Mouse (Mus musculus): ENCODE results near the gene Bmyc. TPM values are rescaled to one million over a fixed set of nuclear protein-coding genes. Genes with fewer than 3 reads are reported as not detected.

Bmyc gene
- 15.5 TPM for polyA plus RNA-seq (2014; fragmentation: Illumina TruSeq; extraction: RNeasy Lipid Tissue Mini Kit (QIAGEN cat#74804); ENCODE audit: low read depth, low replicate concordance)

GRCm38 (mm10) chr2:25706643-25707481 is at the start of gene Bmyc:
TSS of gene Bmyc (plus strand) at chr2:25706739.

GRCm38 (mm10) chr2:25657652-25658051 is 48.9 kb upstream of the Bmyc start, which contains the start of gene Lcn5:
TSS of gene Lcn5 (plus strand) at chr2:25657952.

GRCm38 (mm10) chr2:25676486-25676885 is 30.1 kb upstream of the Bmyc start, which contains the start of gene Lcn6:
TSS of gene Lcn6 (plus strand) at chr2:25676786.

GRCm38 (mm10) chr2:25682426-25682825 is 24.1 kb upstream of the Bmyc start, which contains the start of gene Lcn10:
TSS of gene Lcn10 (plus strand) at chr2:25682726.

GRCm38 (mm10) chr2:25699743-25700142 is 6.8 kb upstream of the Bmyc start, which contains the start of gene Obp2a:
TSS of gene Obp2a (plus strand) at chr2:25700043.

GRCm38 (mm10) chr2:25736709-25737108 is 30.2 kb downstream of the Bmyc start, which contains the start of gene Obp2b:
TSS of gene Obp2b (plus strand) at chr2:25737009.

Other genes with a start within 250 kb of the Bmyc start
- gene Clic3, start 249.9 kb upstream of the Bmyc start, polyA plus RNA-seq (2014; fragmentation: Illumina TruSeq; extraction: RNeasy Lipid Tissue Mini Kit (QIAGEN cat#74804); ENCODE audit: low read depth, low replicate concordance), result not detected
- gene Paxx, start 245.6 kb upstream of the Bmyc start, polyA plus RNA-seq (2014; fragmentation: Illumina TruSeq; extraction: RNeasy Lipid Tissue Mini Kit (QIAGEN cat#74804); ENCODE audit: low read depth, low replicate concordance), result 1.5 TPM
- gene Ptgds, start 236.7 kb upstream of the Bmyc start, polyA plus RNA-seq (2014; fragmentation: Illumina TruSeq; extraction: RNeasy Lipid Tissue Mini Kit (QIAGEN cat#74804); ENCODE audit: low read depth, low replicate concordance), result not detected
- not detected for gene Lcn12, start 212.8 kb upstream of the Bmyc start, polyA plus RNA-seq (2014; fragmentation: Illumina TruSeq; extraction: RNeasy Lipid Tissue Mini Kit (QIAGEN cat#74804); ENCODE audit: low read depth, low replicate concordance)
- 1.3 TPM for gene Fbxw5, start 206.0 kb upstream of the Bmyc start, polyA plus RNA-seq (2014; fragmentation: Illumina TruSeq; extraction: RNeasy Lipid Tissue Mini Kit (QIAGEN cat#74804); ENCODE audit: low read depth, low replicate concordance)
- not detected for gene C8g, start 205.0 kb upstream of the Bmyc start, polyA plus RNA-seq (2014; fragmentation: Illumina TruSeq; extraction: RNeasy Lipid Tissue Mini Kit (QIAGEN cat#74804); ENCODE audit: low read depth, low replicate concordance)
- 1.6 TPM for gene Traf2, start 159.8 kb upstream of the Bmyc start, polyA plus RNA-seq (2014; fragmentation: Illumina TruSeq; extraction: RNeasy Lipid Tissue Mini Kit (QIAGEN cat#74804); ENCODE audit: low read depth, low replicate concordance)
- 3.3 TPM for gene Edf1, start 148.9 kb upstream of the Bmyc start, polyA plus RNA-seq (2014; fragmentation: Illumina TruSeq; extraction: RNeasy Lipid Tissue Mini Kit (QIAGEN cat#74804); ENCODE audit: low read depth, low replicate concordance)
- gene Mamdc4, start 131.9 kb upstream of the Bmyc start, polyA plus RNA-seq (2014; fragmentation: Illumina TruSeq; extraction: RNeasy Lipid Tissue Mini Kit (QIAGEN cat#74804); ENCODE audit: low read depth, low replicate concordance), result 1.6 TPM
- not detected for gene Phpt1, start 131.5 kb upstream of the Bmyc start, polyA plus RNA-seq (2014; fragmentation: Illumina TruSeq; extraction: RNeasy Lipid Tissue Mini Kit (QIAGEN cat#74804); ENCODE audit: low read depth, low replicate concordance)
- not detected for gene Ajm1, start 125.0 kb upstream of the Bmyc start, polyA plus RNA-seq (2014; fragmentation: Illumina TruSeq; extraction: RNeasy Lipid Tissue Mini Kit (QIAGEN cat#74804); ENCODE audit: low read depth, low replicate concordance)
- gene Rabl6, start 98.2 kb upstream of the Bmyc start, polyA plus RNA-seq (2014; fragmentation: Illumina TruSeq; extraction: RNeasy Lipid Tissue Mini Kit (QIAGEN cat#74804); ENCODE audit: low read depth, low replicate concordance), result 68.8 TPM
- gene Ccdc183, start 89.1 kb upstream of the Bmyc start, polyA plus RNA-seq (2014; fragmentation: Illumina TruSeq; extraction: RNeasy Lipid Tissue Mini Kit (QIAGEN cat#74804); ENCODE audit: low read depth, low replicate concordance), result not detected
- gene Tmem141, start 84.7 kb upstream of the Bmyc start, polyA plus RNA-seq (2014; fragmentation: Illumina TruSeq; extraction: RNeasy Lipid Tissue Mini Kit (QIAGEN cat#74804); ENCODE audit: low read depth, low replicate concordance), result 6.4 TPM
- gene Fcna, start 78.7 kb upstream of the Bmyc start, polyA plus RNA-seq (2014; fragmentation: Illumina TruSeq; extraction: RNeasy Lipid Tissue Mini Kit (QIAGEN cat#74804); ENCODE audit: low read depth, low replicate concordance), result 1.3 TPM
- gene Lcn8, start 53.6 kb upstream of the Bmyc start, polyA plus RNA-seq (2014; fragmentation: Illumina TruSeq; extraction: RNeasy Lipid Tissue Mini Kit (QIAGEN cat#74804); ENCODE audit: low read depth, low replicate concordance), result not detected
- gene Lcn5, start 48.8 kb upstream of the Bmyc start, polyA plus RNA-seq (2014; fragmentation: Illumina TruSeq; extraction: RNeasy Lipid Tissue Mini Kit (QIAGEN cat#74804); ENCODE audit: low read depth, low replicate concordance), result 1.3 TPM
- not detected for gene Lcn6, start 30.0 kb upstream of the Bmyc start, polyA plus RNA-seq (2014; fragmentation: Illumina TruSeq; extraction: RNeasy Lipid Tissue Mini Kit (QIAGEN cat#74804); ENCODE audit: low read depth, low replicate concordance)
- not detected for gene Lcn10, start 24.0 kb upstream of the Bmyc start, polyA plus RNA-seq (2014; fragmentation: Illumina TruSeq; extraction: RNeasy Lipid Tissue Mini Kit (QIAGEN cat#74804); ENCODE audit: low read depth, low replicate concordance)
- 3.4 TPM for gene Obp2a, start 6.7 kb upstream of the Bmyc start, polyA plus RNA-seq (2014; fragmentation: Illumina TruSeq; extraction: RNeasy Lipid Tissue Mini Kit (QIAGEN cat#74804); ENCODE audit: low read depth, low replicate concordance)
- not detected for gene Obp2b, start 30.3 kb downstream of the Bmyc start, polyA plus RNA-seq (2014; fragmentation: Illumina TruSeq; extraction: RNeasy Lipid Tissue Mini Kit (QIAGEN cat#74804); ENCODE audit: low read depth, low replicate concordance)
- not detected for gene Lcn3, start 58.8 kb downstream of the Bmyc start, polyA plus RNA-seq (2014; fragmentation: Illumina TruSeq; extraction: RNeasy Lipid Tissue Mini Kit (QIAGEN cat#74804); ENCODE audit: low read depth, low replicate concordance)
- gene Lcn11, start 70.3 kb downstream of the Bmyc start, polyA plus RNA-seq (2014; fragmentation: Illumina TruSeq; extraction: RNeasy Lipid Tissue Mini Kit (QIAGEN cat#74804); ENCODE audit: low read depth, low replicate concordance), result not detected
- gene Gm13539, start 75.5 kb downstream of the Bmyc start, polyA plus RNA-seq (2014; fragmentation: Illumina TruSeq; extraction: RNeasy Lipid Tissue Mini Kit (QIAGEN cat#74804); ENCODE audit: low read depth, low replicate concordance), result not detected
- gene Glt6d1, start 109.1 kb downstream of the Bmyc start, polyA plus RNA-seq (2014; fragmentation: Illumina TruSeq; extraction: RNeasy Lipid Tissue Mini Kit (QIAGEN cat#74804); ENCODE audit: low read depth, low replicate concordance), result not detected
- gene Lcn9, start 116.4 kb downstream of the Bmyc start, polyA plus RNA-seq (2014; fragmentation: Illumina TruSeq; extraction: RNeasy Lipid Tissue Mini Kit (QIAGEN cat#74804); ENCODE audit: low read depth, low replicate concordance), result not detected
- gene Sohlh1, start 140.5 kb downstream of the Bmyc start, polyA plus RNA-seq (2014; fragmentation: Illumina TruSeq; extraction: RNeasy Lipid Tissue Mini Kit (QIAGEN cat#74804); ENCODE audit: low read depth, low replicate concordance), result not detected
- gene Kcnt1, start 157.0 kb downstream of the Bmyc start, polyA plus RNA-seq (2014; fragmentation: Illumina TruSeq; extraction: RNeasy Lipid Tissue Mini Kit (QIAGEN cat#74804); ENCODE audit: low read depth, low replicate concordance), result 0.41 TPM

Data from adrenal gland, adult 10 weeks (tissue).